Comparison of ENCODE assay signal across 1 mouse cellular context in the genomic region with DNA sequence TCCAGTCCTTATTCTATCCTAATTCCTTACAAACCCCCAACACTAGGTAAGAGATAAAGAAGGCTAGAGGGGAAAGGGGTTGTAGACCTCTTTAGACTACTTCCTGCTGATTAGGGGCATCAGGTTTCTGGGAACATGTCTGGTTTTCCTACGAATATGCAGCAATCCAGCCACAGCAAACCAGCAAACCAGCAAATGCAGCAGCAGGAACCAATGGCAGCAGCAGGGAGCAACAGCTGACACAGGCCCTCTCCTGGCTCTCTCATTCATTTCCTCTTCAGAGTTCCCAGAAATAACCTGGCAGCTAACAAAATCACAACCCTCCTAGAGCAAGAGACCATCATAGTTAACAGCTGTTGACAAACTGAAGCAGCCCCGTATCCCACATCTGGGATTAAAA.
A peak's percentile ranks its signal among the peaks of the same experiment; 100 is the strongest.
TF ChIP-seq lines count a peak whose summit lies in the region.

No protein-coding gene starts in this region.

TF ChIP-seq in MEL, 35 proteins besides CTCF, POLR2A, EP300 and RAD21 (continued from another document):
- 0 out of 2 replicates have a peak, but pooled peaks have one; percentile 8 for TF ChIP-seq TCF12 (IDR thresholded peaks at IDR 0.05; ENCODE audit: low read depth, low read length)
